Mouse (Mus musculus) cerebellum, adult 2 months (tissue): Measurements from ENCODE around the gene Urb1. TPM values are rescaled to one million over a fixed set of nuclear protein-coding genes. Genes with fewer than 3 reads are reported as not detected.
A peak's percentile ranks its signal among the peaks of the same experiment; 100 is the strongest.

ENCODE experiments used
- DNase-seq, 2 experiments: peaks; one replicate each; pipeline ENCODE4 v3.0.0; 2021
- H3K27ac ChIP-seq: fragments of 200-500 bp; 2 replicates; pipeline ENCODE4 v1.5.1; 2012; ENCODE audit warnings: low read length, control low read depth, inconsistent platforms; ENCODE audit not compliant: insufficient read depth
- H3K27me3 ChIP-seq: fragments of 200-500 bp; 2 replicates; pipeline ENCODE4 v1.6.1; 2012; ENCODE audit warnings: inconsistent platforms, mild to moderate bottlenecking, low read length, moderate library complexity; ENCODE audit not compliant: control insufficient read depth, insufficient read depth
- H3K4me1 ChIP-seq: fragments of 200-500 bp; 2 replicates; pipeline ENCODE4 v1.6.1; 2011; ENCODE audit warnings: low read length; ENCODE audit not compliant: control insufficient read depth, insufficient read depth
- H3K4me3 ChIP-seq: fragments of 200-500 bp; replicated peaks from 2 replicates; pipeline ENCODE3; 2011; ENCODE audit warnings: mild to moderate bottlenecking, low read depth, low read length, control low read depth; ENCODE audit not compliant: insufficient read depth
- CTCF ChIP-seq: fragments of 200-500 bp; IDR thresholded peaks from 2 replicates; pipeline ENCODE4 v1.5.1; 2011; ENCODE audit warnings: low read depth, mild to moderate bottlenecking, control low read depth, low read length, moderate library complexity, borderline replicate concordance; ENCODE audit not compliant: insufficient read depth
- POLR2A ChIP-seq: fragments of 200-500 bp; IDR thresholded peaks from 2 replicates; pipeline ENCODE4 v1.6.1; 2011; ENCODE audit warnings: low read length, control low read depth, borderline replicate concordance; ENCODE audit not compliant: insufficient read depth
- WGBS: fragments of 180-500 bp; shearing (Covaris S2); methylation state at CpG from one replicate; pipeline ENCODE4 v1.1.7; 2018; 5-methylcytosine and 5-hydroxymethylcytosine counted together
- polyA plus RNA-seq: library from polyadenylated mRNA; depleted of rRNA; stranded (reverse); fragments of >200 nt; gene quantifications from 2 replicates; pipeline ENCODE4 v1.2.3, GENCODE M21; 2012

Gene Urb1
- polyA plus RNA-seq, 1 experiment, result 4.9 TPM

- TF ChIP-seq POLR2A, result no peak
- no peak for TF ChIP-seq CTCF
- Histone ChIP-seq H3K27ac (no peak overlapping the region), H3K4me3 (no peak overlapping the region), H3K27me3 (no peaks in the 10 kb centered on the region; the same call in 1 of the 2 replicates), H3K4me1 (no peaks in the 10 kb centered on the region)
- DNase-seq, result no peak
- WGBS, result 88% methylated on average over 5 of the region's 5 CpGs
These were observed 11.4 kb downstream of the Urb1 start for GRCm38 (mm10) chr16:90798848-90799247.

GRCm38 (mm10) chr16:90798446-90798845 is 11.8 kb downstream of the Urb1 start:
- H3K27ac ChIP-seq, result no peak overlapping the region
- no peaks in the 10 kb centered on the region for H3K4me1 ChIP-seq
- TF ChIP-seq POLR2A, result no peak
- TF ChIP-seq CTCF, result no peak
- H3K4me3 ChIP-seq, result no peak overlapping the region
- no peak for DNase-seq
- 24% methylated on average over 8 of the region's 8 CpGs for WGBS
- no peaks in the 10 kb centered on the region; the same call in 1 of the 2 replicates for H3K27me3 ChIP-seq

GRCm38 (mm10) chr16:90794708-90795107 is 15.5 kb downstream of the Urb1 start:
- Histone ChIP-seq H3K4me1 (no peaks in the 10 kb centered on the region), H3K4me3 (no peak overlapping the region), H3K27me3 (no peaks in the 10 kb centered on the region; the same call in 1 of the 2 replicates), H3K27ac (no peak overlapping the region)
- DNase-seq, result no peak
- TF ChIP-seq POLR2A (no peak), CTCF (no peak)

- Histone ChIP-seq H3K27me3 (no peaks in the 10 kb centered on the region; the same call in 1 of the 2 replicates), H3K4me1 (no peaks in the 10 kb centered on the region), H3K4me3 (no peak overlapping the region), H3K27ac (no peak overlapping the region)
- peak; percentile 22 to 31 for DNase-seq
- no peak for TF ChIP-seq CTCF
- no peak for TF ChIP-seq POLR2A
- WGBS, result 40% methylated on average over 3 of the region's 3 CpGs
These were observed 17.7 kb downstream of the Urb1 start for GRCm38 (mm10) chr16:90792500-90792899.

DNA sequence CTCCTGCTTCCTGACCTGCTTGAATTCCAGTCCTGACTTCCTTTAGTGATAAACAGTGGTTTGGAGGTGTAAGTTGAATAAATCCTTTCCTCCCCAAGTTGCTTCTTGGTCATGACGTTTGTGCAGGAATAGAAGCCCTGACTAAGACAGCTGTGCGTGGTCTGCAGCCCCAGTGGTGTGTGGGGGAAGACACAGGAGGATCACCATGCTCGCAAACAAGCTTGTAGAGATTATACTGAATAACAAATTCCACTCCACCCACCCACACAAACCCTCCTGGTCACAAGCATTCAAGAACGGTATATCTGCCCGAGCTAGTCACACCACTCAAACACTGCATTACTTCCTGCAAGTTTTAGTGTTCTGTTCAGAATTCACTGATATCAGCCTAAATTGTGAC is 18.1 kb downstream of the Urb1 start:
- H3K4me3 ChIP-seq, result no peak overlapping the region
- H3K27ac ChIP-seq, result no peak overlapping the region
- DNase-seq, result no peak
- 83% methylated on average over 5 of the region's 5 CpGs for WGBS
- no peak for TF ChIP-seq POLR2A
- TF ChIP-seq CTCF, result no peak
- no peaks in the 10 kb centered on the region for H3K4me1 ChIP-seq
- no peaks in the 10 kb centered on the region; the same call in 1 of the 2 replicates for H3K27me3 ChIP-seq

GRCm38 (mm10) chr16:90790946-90791345 is 19.3 kb downstream of the Urb1 start:
- TF ChIP-seq POLR2A (no peak), CTCF (no peak)
- 26% methylated on average over 6 of the region's 6 CpGs for WGBS
- DNase-seq, result no peak
- H3K4me3 ChIP-seq, result no peak overlapping the region
- H3K27ac ChIP-seq, result no peak overlapping the region
- no peaks in the 10 kb centered on the region for H3K4me1 ChIP-seq
- H3K27me3 ChIP-seq, result no peaks in the 10 kb centered on the region; the same call in 1 of the 2 replicates

GRCm38 (mm10) chr16:90788580-90788979 is 21.6 kb downstream of the Urb1 start:
- H3K27ac ChIP-seq, result no peak overlapping the region
- 91% methylated on average over 6 of the region's 6 CpGs for whole genome bisulfite sequencing
- no peak for DNase-seq
- H3K4me1 ChIP-seq, result no peaks in the 10 kb centered on the region
- no peak overlapping the region for H3K4me3 ChIP-seq
- no peak for TF ChIP-seq POLR2A
- no peak for TF ChIP-seq CTCF
- no peaks in the 10 kb centered on the region; the same call in 1 of the 2 replicates for H3K27me3 ChIP-seq

GRCm38 (mm10) chr16:90785257-90785656 is 25.0 kb downstream of the Urb1 start:
- TF ChIP-seq CTCF, result no peak
- no peak for TF ChIP-seq POLR2A
- no peaks in the 10 kb centered on the region; the same call in 1 of the 2 replicates for H3K27me3 ChIP-seq
- no peak for DNase-seq
- no peak overlapping the region for H3K27ac ChIP-seq
- WGBS, result 92% methylated on average over 4 of the region's 4 CpGs
- H3K4me1 ChIP-seq, result no peaks in the 10 kb centered on the region
- no peak overlapping the region for H3K4me3 ChIP-seq
